Mouse (Mus musculus): Measurements from ENCODE around the gene Cdca4. TPM values are rescaled to one million over a fixed set of nuclear protein-coding genes. Genes with fewer than 3 reads are reported as not detected.

Cdca4 gene
- polyA plus RNA-seq, 1 experiment = 21.5 TPM

GRCm38 (mm10) chr12:112866467-112867080 is 37.4 kb upstream of the Cdca4 start:
- H3K27me3 ChIP-seq (ENCODE audit: control insufficient read depth, insufficient read depth, insufficient read length) = no peaks in the 10 kb centered on the region
- H3K36me3 ChIP-seq (ENCODE audit: control insufficient read depth, insufficient read depth) = no peaks in the 10 kb centered on the region
- H3K4me3 ChIP-seq = no peak overlapping the region
- peak overlapping the region; percentile 36 for H3K4me2 ChIP-seq (ENCODE audit: low read depth)
- H3K79me2 ChIP-seq (ENCODE audit: control insufficient read depth, insufficient read depth) = no peaks in the 10 kb centered on the region
- TF ChIP-seq CEBPB (IDR thresholded peaks at IDR 0.05; ENCODE audit: insufficient read depth, poor library complexity, severe bottlenecking) = no peak
- no peak for TF ChIP-seq USF1 (IDR thresholded peaks at IDR 0.05; ENCODE audit: low read depth)
- peak in 1 of 3 experiments; percentile 16 for TF ChIP-seq MYOD1 (IDR thresholded peaks at IDR 0.05; ENCODE audit: control insufficient read depth in 1 of 3, insufficient read length in 2 of 3, low read depth in 2 of 3)
- peak in 1 of 3 experiments; percentile 47 for TF ChIP-seq MYOG (IDR thresholded peaks at IDR 0.05; ENCODE audit: control insufficient read depth in 1 of 3, insufficient read depth in 1 of 3, insufficient read length in 2 of 3, low read depth in 2 of 3)
- no peak for TF ChIP-seq MAX (IDR thresholded peaks at IDR 0.05; ENCODE audit: low read depth)
- no peak overlapping the region for H3ac ChIP-seq (ENCODE audit: control insufficient read depth, insufficient read length)

- H3K79me2 ChIP-seq (ENCODE audit: control insufficient read depth, insufficient read depth) = no peaks in the 10 kb centered on the region
- TF ChIP-seq POLR2A (IDR thresholded peaks at IDR 0.05; ENCODE audit: insufficient read length, low read depth) (no peak), USF1 (IDR thresholded peaks at IDR 0.05; ENCODE audit: low read depth) (no peak), TCF12 (IDR thresholded peaks at IDR 0.05; ENCODE audit: insufficient read depth, poor library complexity, severe bottlenecking) (no peak), E2F4 (IDR thresholded peaks at IDR 0.05; ENCODE audit: insufficient read depth) (no peak), CEBPB (IDR thresholded peaks at IDR 0.05; ENCODE audit: insufficient read depth, poor library complexity, severe bottlenecking) (no peak), MAX (IDR thresholded peaks at IDR 0.05; ENCODE audit: low read depth) (no peak), POLR2AphosphoS2 (IDR thresholded peaks at IDR 0.05; ENCODE audit: insufficient read length, low read depth) (no peak), SRF (IDR thresholded peaks at IDR 0.05; ENCODE audit: control insufficient read depth, insufficient read length, low read depth) (no peak), REST (IDR thresholded peaks at IDR 0.05; ENCODE audit: insufficient read depth, insufficient read length) (no peak), TCF3 (IDR thresholded peaks at IDR 0.05; ENCODE audit: insufficient read length, low read depth) (no peak), MYOG (IDR thresholded peaks at IDR 0.05; ENCODE audit: control insufficient read depth in 1 of 3, insufficient read depth in 1 of 3, insufficient read length in 2 of 3, low read depth in 2 of 3) (no peak), MYOD1 (IDR thresholded peaks at IDR 0.05; ENCODE audit: control insufficient read depth in 1 of 3, insufficient read length in 2 of 3, low read depth in 2 of 3) (no peak)
- H3K4me2 ChIP-seq (ENCODE audit: low read depth) = no peak overlapping the region
- no peaks in the 10 kb centered on the region for H3K36me3 ChIP-seq (ENCODE audit: control insufficient read depth, insufficient read depth)
- no peak overlapping the region for H3ac ChIP-seq (ENCODE audit: control insufficient read depth, insufficient read length)
- H3K27me3 ChIP-seq (ENCODE audit: control insufficient read depth, insufficient read depth, insufficient read length) = no peaks in the 10 kb centered on the region
- H3K4me3 ChIP-seq = no peak overlapping the region
Measured at GRCm38 (mm10) chr12:112864804-112865203, 35.6 kb upstream of the Cdca4 start.

GRCm38 (mm10) chr12:112861911-112862321 is 32.7 kb upstream of the Cdca4 start:
- Histone ChIP-seq H3K4me3 (no peak overlapping the region), H3ac (ENCODE audit: control insufficient read depth, insufficient read length) (no peak overlapping the region), H3K27me3 (ENCODE audit: control insufficient read depth, insufficient read depth, insufficient read length) (no peaks in the 10 kb centered on the region), H3K36me3 (ENCODE audit: control insufficient read depth, insufficient read depth) (no peaks in the 10 kb centered on the region), H3K4me2 (ENCODE audit: low read depth) (peak overlapping the region; percentile 5), H3K79me2 (ENCODE audit: control insufficient read depth, insufficient read depth) (no peaks in the 10 kb centered on the region)
- TF ChIP-seq TCF3 (IDR thresholded peaks at IDR 0.05; ENCODE audit: insufficient read length, low read depth) (peak; percentile 85), POLR2AphosphoS2 (IDR thresholded peaks at IDR 0.05; ENCODE audit: insufficient read length, low read depth) (no peak), E2F4 (IDR thresholded peaks at IDR 0.05; ENCODE audit: insufficient read depth) (no peak), MYOG (IDR thresholded peaks at IDR 0.05; ENCODE audit: control insufficient read depth in 1 of 3, insufficient read depth in 1 of 3, insufficient read length in 2 of 3, low read depth in 2 of 3) (peak; percentile 93 to 98 (median 97)), MAX (IDR thresholded peaks at IDR 0.05; ENCODE audit: low read depth) (no peak), SRF (IDR thresholded peaks at IDR 0.05; ENCODE audit: control insufficient read depth, insufficient read length, low read depth) (no peak), USF1 (IDR thresholded peaks at IDR 0.05; ENCODE audit: low read depth) (no peak), CEBPB (IDR thresholded peaks at IDR 0.05; ENCODE audit: insufficient read depth, poor library complexity, severe bottlenecking) (no peak), POLR2A (IDR thresholded peaks at IDR 0.05; ENCODE audit: insufficient read length, low read depth) (no peak), TCF12 (IDR thresholded peaks at IDR 0.05; ENCODE audit: insufficient read depth, poor library complexity, severe bottlenecking) (peak; percentile 98), MYOD1 (IDR thresholded peaks at IDR 0.05; ENCODE audit: control insufficient read depth in 1 of 3, insufficient read length in 2 of 3, low read depth in 2 of 3) (peak; percentile 70 to 97 (median 96)), REST (IDR thresholded peaks at IDR 0.05; ENCODE audit: insufficient read depth, insufficient read length) (no peak)

GRCm38 (mm10) chr12:112860765-112861164 is 31.5 kb upstream of the Cdca4 start:
- no peaks in the 10 kb centered on the region for H3K79me2 ChIP-seq (ENCODE audit: control insufficient read depth, insufficient read depth)
- no peak overlapping the region for H3ac ChIP-seq (ENCODE audit: control insufficient read depth, insufficient read length)
- H3K4me2 ChIP-seq (ENCODE audit: low read depth) = no peak overlapping the region
- no peak overlapping the region for H3K4me3 ChIP-seq
- no peaks in the 10 kb centered on the region for H3K27me3 ChIP-seq (ENCODE audit: control insufficient read depth, insufficient read depth, insufficient read length)
- no peak for TF ChIP-seq MAX (IDR thresholded peaks at IDR 0.05; ENCODE audit: low read depth)
- no peak for TF ChIP-seq SRF (IDR thresholded peaks at IDR 0.05; ENCODE audit: control insufficient read depth, insufficient read length, low read depth)
- TF ChIP-seq REST (IDR thresholded peaks at IDR 0.05; ENCODE audit: insufficient read depth, insufficient read length) = no peak
- TF ChIP-seq POLR2A (IDR thresholded peaks at IDR 0.05; ENCODE audit: insufficient read length, low read depth) = no peak
- TF ChIP-seq TCF12 (IDR thresholded peaks at IDR 0.05; ENCODE audit: insufficient read depth, poor library complexity, severe bottlenecking) = no peak
- TF ChIP-seq E2F4 (IDR thresholded peaks at IDR 0.05; ENCODE audit: insufficient read depth) = no peak
- TF ChIP-seq TCF3 (IDR thresholded peaks at IDR 0.05; ENCODE audit: insufficient read length, low read depth) = no peak
- TF ChIP-seq MYOD1 (IDR thresholded peaks at IDR 0.05; ENCODE audit: control insufficient read depth in 1 of 3, insufficient read length in 2 of 3, low read depth in 2 of 3) = no peak
- TF ChIP-seq MYOG (IDR thresholded peaks at IDR 0.05; ENCODE audit: control insufficient read depth in 1 of 3, insufficient read depth in 1 of 3, insufficient read length in 2 of 3, low read depth in 2 of 3) = no peak
- no peak for TF ChIP-seq USF1 (IDR thresholded peaks at IDR 0.05; ENCODE audit: low read depth)
- no peak for TF ChIP-seq POLR2AphosphoS2 (IDR thresholded peaks at IDR 0.05; ENCODE audit: insufficient read length, low read depth)
- no peak for TF ChIP-seq CEBPB (IDR thresholded peaks at IDR 0.05; ENCODE audit: insufficient read depth, poor library complexity, severe bottlenecking)
- no peaks in the 10 kb centered on the region for H3K36me3 ChIP-seq (ENCODE audit: control insufficient read depth, insufficient read depth)

Data from myocyte (in vitro differentiated cells).